Mouse (Mus musculus): ENCODE data around the gene Casq1. TPM values are rescaled to one million over a fixed set of nuclear protein-coding genes. Genes with fewer than 3 reads are reported as not detected.

The Casq1 gene
- total RNA-seq, 1 experiment from 2014 or later: 0.48 TPM

GRCm38 (mm10) chr1:172183056-172183455 is 36.6 kb downstream of the Casq1 start:
- DNase-seq: no peak

GRCm38 (mm10) chr1:172181777-172182176 is 37.9 kb downstream of the Casq1 start:
- no peak for DNase-seq

- no peak for DNase-seq
These were observed 38.8 kb downstream of the Casq1 start for GRCm38 (mm10) chr1:172180881-172181280.

GRCm38 (mm10) chr1:172179102-172179501 is 40.6 kb downstream of the Casq1 start:
- DNase-seq: no peak

GRCm38 (mm10) chr1:172177791-172178190 is 41.9 kb downstream of the Casq1 start:
- DNase-seq: no peak

GRCm38 (mm10) chr1:172173181-172173580 is 46.5 kb downstream of the Casq1 start:
- DNase-seq: no peak

GRCm38 (mm10) chr1:172172381-172172780 is 47.3 kb downstream of the Casq1 start:
- DNase-seq: peak; percentile 45

- DNase-seq: no peak
These were observed 49.9 kb downstream of the Casq1 start for GRCm38 (mm10) chr1:172169809-172170208.

- DNase-seq: no peak
These were observed 51.8 kb downstream of the Casq1 start for GRCm38 (mm10) chr1:172167911-172168310.

GRCm38 (mm10) chr1:172162959-172163358 is 56.7 kb downstream of the Casq1 start:
- DNase-seq: no peak

- DNase-seq: peak; percentile 26
These were observed 57.7 kb downstream of the Casq1 start for GRCm38 (mm10) chr1:172162009-172162408.

GRCm38 (mm10) chr1:172160508-172160907 is 59.2 kb downstream of the Casq1 start:
- DNase-seq: no peak

GRCm38 (mm10) chr1:172159970-172160369 is 59.7 kb downstream of the Casq1 start:
- DNase-seq: no peak

Other genes with a start within 250 kb of the Casq1 start
- 4.6 and 6.8 TPM in 2 replicates for gene Vangl2, start 191.4 kb downstream of the Casq1 start, total RNA-seq (2021)
- not detected in 2 replicates for gene Nhlh1, start 162.3 kb downstream of the Casq1 start, total RNA-seq (2021)
- 161 TPM in 2 replicates for gene Copa, start 137.3 kb downstream of the Casq1 start, total RNA-seq (2021)
- gene Ncstn, start 137.1 kb downstream of the Casq1 start, total RNA-seq (2021): 89.8 and 101 TPM in 2 replicates
- 135 and 141 TPM in 2 replicates for gene Pex19, start 93.1 kb downstream of the Casq1 start, total RNA-seq (2021)
- gene Dcaf8, start 71.8 kb downstream of the Casq1 start, total RNA-seq (2021): 118 and 125 TPM in 2 replicates
- gene Pea15a, start 13.1 kb downstream of the Casq1 start, total RNA-seq (2021): 61.5 and 63.2 TPM in 2 replicates
- gene Atp1a4, start 38.5 kb upstream of the Casq1 start, total RNA-seq (2021): 0.22 and 0.41 TPM in 2 replicates
- 23.9 and 26.1 TPM in 2 replicates for gene Igsf8, start 41.8 kb upstream of the Casq1 start, total RNA-seq (2021)
- gene Atp1a2, start 78.2 kb upstream of the Casq1 start, total RNA-seq (2021): 315 and 342 TPM in 2 replicates
- gene Kcnj9, start 109.5 kb upstream of the Casq1 start, total RNA-seq (2021): 0.07 and 0.30 TPM in 2 replicates
- gene Kcnj10, start 121.3 kb upstream of the Casq1 start, total RNA-seq (2021): 0.70 and 0.79 TPM in 2 replicates
- 12.3 and 14.5 TPM in 2 replicates for gene Pigm, start 156.7 kb upstream of the Casq1 start, total RNA-seq (2021)

All from adrenal gland, postnatal 14 days (tissue).